Mouse (Mus musculus) G1E (cell line): ENCODE measurements at regions not wholly inside any gene's neighbourhood (a gene's known extent, or its start where the extent isn't known, plus 50 kb on each side); places are given as distances from the start of the nearest gene placed in this dataset.

Experiments used
- CTCF ChIP-seq: IDR thresholded peaks from 2 replicates; pipeline ENCODE4 v1.5.1; 2012; ENCODE audit warnings: low read depth, low read length, inconsistent platforms, mixed read lengths
- GATA1 ChIP-seq: IDR thresholded peaks from 2 replicates; pipeline ENCODE4 v1.6.1; 2012; ENCODE audit warnings: borderline replicate concordance, low read length, inconsistent platforms, mixed read lengths
- GATA2 ChIP-seq: IDR thresholded peaks from 2 replicates; pipeline ENCODE4 v1.6.1; 2012; ENCODE audit warnings: low read depth, low read length, inconsistent platforms, borderline replicate concordance
- POLR2AphosphoS5 ChIP-seq: IDR thresholded peaks from 2 replicates; pipeline ENCODE4 v1.6.1; 2012; ENCODE audit warnings: low read depth, low read length, inconsistent platforms; ENCODE audit not compliant: insufficient replicate concordance
- TAL1 ChIP-seq: conservative IDR thresholded peaks from 2 replicates; pipeline ENCODE4 v1.6.1; 2012; ENCODE audit warnings: low read depth, low read length, inconsistent platforms, mixed read lengths

DNA sequence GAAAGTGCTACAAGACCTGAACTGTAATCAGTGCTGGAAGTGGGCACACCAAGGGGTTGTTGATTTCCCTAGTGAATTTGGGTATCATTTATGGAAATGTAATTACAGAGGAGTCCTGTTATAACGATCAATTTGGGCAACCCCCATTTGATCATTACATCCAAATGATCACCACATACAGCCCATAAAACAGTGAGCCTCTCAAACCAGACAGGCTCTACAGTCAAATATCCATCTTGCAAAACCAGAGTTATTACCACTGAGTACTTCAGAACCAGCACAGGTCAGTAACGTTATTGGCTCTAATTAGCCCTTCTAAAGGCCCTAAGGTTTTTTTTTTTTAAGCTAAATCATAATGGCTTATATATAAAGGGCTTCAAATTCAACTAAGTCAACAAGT, 934.4 kb downstream of the Ttll7 start:
- no peak for TF ChIP-seq CTCF
- no peak for TF ChIP-seq TAL1
- TF ChIP-seq POLR2AphosphoS5, result no peak
- TF ChIP-seq GATA1, result no peak
- TF ChIP-seq GATA2, result no peak
